ENCODE assay signal across 12 mouse cellular contexts in genomic region chr17:45480429-45480828, GRCm38 (mm10). TPM values are rescaled to one million over a fixed set of nuclear protein-coding genes. Genes with fewer than 3 reads are reported as not detected.
DNase-seq lines count a peak whose midpoint lies in the region; ATAC-seq lines count a peak whose summit lies in the region.
"Had no signal": no experiment of that assay in that cellular context is flagged by ENCODE, and none has a peak within 500 bp of the region (broad histone marks: within the 10 kb centered on the region; RNA-seq: fewer than 3 reads in every experiment).

No protein-coding gene starts in this region.

- DNase-seq in adrenal gland, postnatal 10 days = peak; percentile 33
- no peak for DNase-seq in adrenal gland, adult 18-20 months (ENCODE audit: low spot score in 2 of 2)
- peak; percentile 37 for DNase-seq in layer of hippocampus, adult 11-12 months (ENCODE audit: low spot score)
- DNase-seq in layer of hippocampus, postnatal 25 days (ENCODE audit: extremely low spot score in 1 of 2, low spot score in 1 of 2) = no peak
- peak; percentile 58 for DNase-seq in MN1 (ENCODE audit: low spot score)
- DNase-seq in splenic B cell, adult 2 months (ENCODE audit: low read depth, low spot score) = peak; percentile 31
- DNase-seq in urinary bladder, postnatal 10 days (ENCODE audit: low spot score) = no peak
- DNase-seq: lung, postnatal 14 days; spleen, adult 18-20 months had no signal

- no peak overlapping the region for H3K4me3 ChIP-seq in intestine, embryonic 16.5 days (ENCODE audit: low read length)
- H3K4me3 ChIP-seq: heart, embryonic 15.5 days had no signal

- no peak for ATAC-seq in intestine, embryonic 16.5 days

- H3K36me3 ChIP-seq in splenic B cell, adult 2 months (ENCODE audit: control insufficient read depth, insufficient read depth, low read length, poor library complexity, severe bottlenecking) = no peaks in the 10 kb centered on the region
- H3K36me3 ChIP-seq in intestine, embryonic 16.5 days (ENCODE audit: control insufficient read depth, insufficient read depth, low read length) = no peaks in the 10 kb centered on the region
- H3K36me3 ChIP-seq: heart, embryonic 15.5 days had no signal

- no peak overlapping the region for H3K9ac ChIP-seq in intestine, embryonic 16.5 days (ENCODE audit: low read depth, low read length)
- H3K9ac ChIP-seq: heart, embryonic 15.5 days had no signal

- 22% methylated on average over 2 of the region's 2 CpGs for WGBS in intestine, embryonic 16.5 days

- no peaks in the 10 kb centered on the region; the same call in 1 of the 2 replicates for H3K27me3 ChIP-seq in splenic B cell, adult 2 months (ENCODE audit: control insufficient read depth, insufficient read depth, low read length, poor library complexity, severe bottlenecking)
- no peaks in the 10 kb centered on the region; the same call in none of the 2 replicates for H3K27me3 ChIP-seq in intestine, embryonic 16.5 days (replicated peaks; ENCODE audit: control insufficient read depth, insufficient read depth, low read length)

- no peaks in the 10 kb centered on the region for H3K4me1 ChIP-seq in intestine, embryonic 16.5 days (ENCODE audit: control insufficient read depth, insufficient read depth, low read length)

- H3K4me2 ChIP-seq in intestine, embryonic 16.5 days (ENCODE audit: low read depth, low read length) = no peak overlapping the region
- H3K4me2 ChIP-seq: heart, embryonic 15.5 days had no signal

- no peaks in the 10 kb centered on the region for H3K9me3 ChIP-seq in intestine, embryonic 16.5 days (ENCODE audit: control insufficient read depth, low read length)
- H3K9me3 ChIP-seq: heart, embryonic 15.5 days had no signal

- H3K27ac ChIP-seq in intestine, embryonic 16.5 days (ENCODE audit: low read length) = no peak overlapping the region
- H3K27ac ChIP-seq: heart, embryonic 15.5 days had no signal

RNA-seq across cellular contexts. Expression of gene Spats1, which starts 5.2 kb away (rescaled TPM):
- under 1 TPM in 1 of 2 experiments, not detected in 1; 0.48 TPM for total RNA-seq in adrenal gland, postnatal 10 days (2021)
- not detected for total RNA-seq in adrenal gland, adult 18-20 months (2021)
- total RNA-seq in layer of hippocampus, postnatal 25 days (2021) = 1 to 10 TPM; 4.3 to 5.5 TPM
- polyA plus RNA-seq in intestine, embryonic 16.5 days (2015; fragmentation: Nextera tagmentation; extraction: Ambion mirVana) = 0.23 and 0.27 TPM in 2 replicates

RNA-seq across cellular contexts. Expression of gene Aars2, which starts 26.2 kb away (rescaled TPM):
- 10 to 100 TPM; 17.6 to 22.6 TPM for total RNA-seq in adrenal gland, postnatal 10 days (2021)
- 10 to 100 TPM; 15.8 to 17.3 TPM for total RNA-seq in adrenal gland, adult 18-20 months (2021)
- total RNA-seq in layer of hippocampus, postnatal 25 days (2021) = 10 to 100 TPM; 21.6 to 22.7 TPM
- 14.8 and 16.6 TPM in 2 replicates for polyA plus RNA-seq in intestine, embryonic 16.5 days (2015; fragmentation: Nextera tagmentation; extraction: Ambion mirVana)

RNA-seq across cellular contexts. Expression of gene Tcte1, which starts 42.8 kb away (rescaled TPM):
- not detected for total RNA-seq in adrenal gland, postnatal 10 days (2021)
- not detected for total RNA-seq in adrenal gland, adult 18-20 months (2021)
- 1 to 10 TPM in 1 of 2 experiments, under 1 TPM in 1; 0.74 to 1.2 TPM for total RNA-seq in layer of hippocampus, postnatal 25 days (2021)
- 0.20 and 0.47 TPM in 2 replicates for polyA plus RNA-seq in intestine, embryonic 16.5 days (2015; fragmentation: Nextera tagmentation; extraction: Ambion mirVana)
- polyA plus RNA-seq: C2C12 had no signal

RNA-seq across cellular contexts. Expression of gene Cdc5l, which starts 46.9 kb away (rescaled TPM):
- 10 to 100 TPM; 40.0 to 40.9 TPM for total RNA-seq in adrenal gland, postnatal 10 days (2021)
- total RNA-seq in adrenal gland, adult 18-20 months (2021) = 10 to 100 TPM; 39.9 to 40.9 TPM
- total RNA-seq in layer of hippocampus, postnatal 25 days (2021) = 10 to 100 TPM; 53.4 to 57.4 TPM
- 45.8 and 51.8 TPM in 2 replicates for polyA plus RNA-seq in intestine, embryonic 16.5 days (2015; fragmentation: Nextera tagmentation; extraction: Ambion mirVana)

Comparison
In these comparisons a context has a peak if more than half of its experiments do, and no peak if none do; other contexts are left out.
1. DNase-seq: peak in adrenal gland, postnatal 10 days (single experiment), layer of hippocampus, adult 11-12 months (single experiment), MN1 (single experiment) and splenic B cell, adult 2 months (single experiment); none in adrenal gland, adult 18-20 months (0 of 2), layer of hippocampus, postnatal 25 days (0 of 2) and urinary bladder, postnatal 10 days (single experiment).